23 mouse cellular contexts compared by ENCODE assay signal in genomic region chr11:121082250-121082649, GRCm38 (mm10). TPM values are rescaled to one million over a fixed set of nuclear protein-coding genes. Genes with fewer than 3 reads are reported as not detected.
DNase-seq lines count a peak whose midpoint lies in the region; ATAC-seq and TF ChIP-seq lines count a peak whose summit lies in the region.
"Had no signal": no experiment of that assay in that cellular context is flagged by ENCODE, and none has a peak within 500 bp of the region (broad histone marks: within the 10 kb centered on the region; RNA-seq: fewer than 3 reads in every experiment).

No protein-coding gene starts in this region.

- TF ChIP-seq POLR2A in liver, adult 2 months (IDR thresholded peaks at IDR 0.05; ENCODE audit: extremely low read depth, insufficient read depth, low read length), result no peak
- TF ChIP-seq POLR2A in CH12.LX (IDR thresholded peaks at IDR 0.05; ENCODE audit: low read depth, low read length), result no peak
- no peak for TF ChIP-seq POLR2A in bone marrow macrophage, adult 2 months (IDR thresholded peaks at IDR 0.05; ENCODE audit: borderline replicate concordance, low read depth, low read length)

- peak overlapping the region; percentile 49 for H3K27ac ChIP-seq in liver, adult 2 months (replicated peaks; ENCODE audit: insufficient read depth, low read depth, low read length)
- H3K27ac ChIP-seq in liver, embryonic 12.5 days, result no peak overlapping the region
- no peak overlapping the region for H3K27ac ChIP-seq in CH12.LX (ENCODE audit: insufficient read depth, low read depth)
- H3K27ac ChIP-seq in bone marrow macrophage, adult 2 months (ENCODE audit: insufficient read depth, low read depth, low read length), result peak overlapping the region; percentile 33
- H3K27ac ChIP-seq: forebrain, embryonic 12.5 days; hindbrain, embryonic 13.5 days; limb, embryonic 13.5 days had no signal

- DNase-seq in liver, adult 2 months (ENCODE audit: extremely low read depth, low read depth, low spot score), result no peak
- DNase-seq in CH12.LX (ENCODE audit: extremely low read depth), result peak; percentile 9
- no peak for DNase-seq in layer of hippocampus, adult 11-12 months (ENCODE audit: low spot score)
- DNase-seq: cerebellum, postnatal 14 days; kidney, adult 11 months; kidney, postnatal 14 days; right cerebral cortex, adult 18-20 months had no signal

- no peaks in the 10 kb centered on the region for H3K9me3 ChIP-seq in liver, embryonic 12.5 days (replicated peaks)
- H3K9me3 ChIP-seq in CH12.LX (replicated peaks; ENCODE audit: low read length), result no peaks in the 10 kb centered on the region
- no peaks in the 10 kb centered on the region for H3K9me3 ChIP-seq in megakaryocyte, embryonic 14.5 days
- H3K9me3 ChIP-seq: forebrain, embryonic 12.5 days; hindbrain, embryonic 13.5 days; limb, embryonic 13.5 days had no signal

- no peak for TF ChIP-seq CTCF in liver, adult 2 months (IDR thresholded peaks at IDR 0.05; ENCODE audit: low read depth, low read length)
- TF ChIP-seq CTCF in CH12.LX (conservative IDR thresholded peaks at IDR 0.05 in 1 of 2, IDR thresholded peaks at IDR 0.05 in 1 of 2; ENCODE audit: low read depth in 2 of 2, low read length in 2 of 2), result no peak
- TF ChIP-seq CTCF in bone marrow macrophage, adult 2 months (IDR thresholded peaks at IDR 0.05; ENCODE audit: low read depth, low read length), result no peak

- in situ Hi-C loops in CH12.LX (cut with MboI; ENCODE audit: low pct_ligation_motif_present, low pct_unique_long_range_greater_than_20kb, low sequenced_read_pairs), result loop anchor here (5.0 kb wide), 1 partner anchor 40 kb away; no protein-coding TSS in a partner anchor

- no peak overlapping the region for H3K4me2 ChIP-seq in liver, embryonic 12.5 days
- peak overlapping the region; percentile 80 for H3K4me2 ChIP-seq in CH12.LX (ENCODE audit: insufficient read depth, low read depth, poor library complexity, severe bottlenecking)
- H3K4me2 ChIP-seq: forebrain, embryonic 12.5 days; hindbrain, embryonic 13.5 days; limb, embryonic 13.5 days; lung, embryonic 14.5 days had no signal

- no peak for ATAC-seq in liver, embryonic 12.5 days
- ATAC-seq in activated CD4-positive, CD25-positive, alpha-beta regulatory T cell, adult 4 months, result no peak

- H3K79me2 ChIP-seq in liver, adult 2 months (ENCODE audit: control insufficient read depth, insufficient read depth, low read length), result no peaks in the 10 kb centered on the region
- no peaks in the 10 kb centered on the region for H3K79me2 ChIP-seq in CH12.LX (replicated peaks; ENCODE audit: control insufficient read depth, extremely low read depth, insufficient read depth, poor library complexity, severe bottlenecking)

- dilution Hi-C loops in CH12.LX (cut with MboI; ENCODE audit: extremely low pct_ligation_motif_present, extremely low pct_unique_long_range_greater_than_20kb, low sequenced_read_pairs), result no loop called here

- H3K4me1 ChIP-seq in liver, adult 2 months (ENCODE audit: control insufficient read depth, insufficient read depth, low read length), result peaks cover 3% of the 10 kb centered on the region; the same call in 1 of the 2 replicates
- 0 out of 2 replicates have a peak, but pooled peaks cover 3% of the 10 kb centered on the region for H3K4me1 ChIP-seq in liver, embryonic 12.5 days
- peaks cover 6 to 28% of the 10 kb centered on the region in 2 experiments for H3K4me1 ChIP-seq in CH12.LX (ENCODE audit: control insufficient read depth in 1 of 2, insufficient read depth in 2 of 2)
- peaks cover 28% of the 10 kb centered on the region for H3K4me1 ChIP-seq in bone marrow macrophage, adult 2 months (ENCODE audit: control insufficient read depth, insufficient read depth, low read length)
- peaks cover 54% of the 10 kb centered on the region for H3K4me1 ChIP-seq in megakaryocyte, embryonic 14.5 days
- H3K4me1 ChIP-seq: forebrain, embryonic 12.5 days; hindbrain, embryonic 13.5 days; limb, embryonic 13.5 days had no signal

- TF ChIP-seq RAD21 in CH12.LX (IDR thresholded peaks at IDR 0.05; ENCODE audit: low read depth, low read length), result no peak

- TF ChIP-seq EP300 in CH12.LX (IDR thresholded peaks at IDR 0.05; ENCODE audit: low read length), result no peak

- H3K36me3 ChIP-seq in liver, adult 2 months (ENCODE audit: control insufficient read depth, insufficient read depth, low read length), result no peaks in the 10 kb centered on the region
- no peaks in the 10 kb centered on the region for H3K36me3 ChIP-seq in liver, embryonic 12.5 days
- H3K36me3 ChIP-seq in CH12.LX (replicated peaks in 1 of 2; ENCODE audit: control insufficient read depth in 1 of 2, insufficient read depth in 1 of 2, low read length in 1 of 2), result no peaks in the 10 kb centered on the region
- H3K36me3 ChIP-seq in megakaryocyte, embryonic 14.5 days (replicated peaks; ENCODE audit: low read length), result no peaks in the 10 kb centered on the region
- H3K36me3 ChIP-seq: forebrain, embryonic 12.5 days; hindbrain, embryonic 13.5 days; limb, embryonic 13.5 days had no signal

- H3K4me3 ChIP-seq in liver, adult 2 months (ENCODE audit: insufficient read depth, low read depth, low read length), result no peak overlapping the region
- H3K4me3 ChIP-seq in liver, embryonic 12.5 days, result no peak overlapping the region
- H3K4me3 ChIP-seq in CH12.LX (replicated peaks in 1 of 3; ENCODE audit: low read depth in 2 of 3, low read length in 2 of 3, poor library complexity in 1 of 3), result no peak overlapping the region
- peak overlapping the region; percentile 48 for H3K4me3 ChIP-seq in bone marrow macrophage, adult 2 months (ENCODE audit: insufficient read depth, low read length)
- H3K4me3 ChIP-seq in megakaryocyte, embryonic 14.5 days (replicated peaks), result peak overlapping the region; percentile 19
- H3K4me3 ChIP-seq: forebrain, embryonic 12.5 days; hindbrain, embryonic 13.5 days; limb, embryonic 13.5 days had no signal

- H3K27me3 ChIP-seq in liver, adult 2 months (ENCODE audit: control insufficient read depth, insufficient read depth, low read length), result no peaks in the 10 kb centered on the region
- H3K27me3 ChIP-seq in liver, embryonic 12.5 days (replicated peaks), result 0 out of 2 replicates have a peak, but pooled peaks cover 8% of the 10 kb centered on the region
- H3K27me3 ChIP-seq in CH12.LX (replicated peaks), result peaks cover 2% of the 10 kb centered on the region
- peaks cover 17% of the 10 kb centered on the region for H3K27me3 ChIP-seq in megakaryocyte, embryonic 14.5 days (replicated peaks)
- H3K27me3 ChIP-seq: forebrain, embryonic 12.5 days; hindbrain, embryonic 13.5 days; limb, embryonic 13.5 days had no signal

- H3K9ac ChIP-seq in liver, adult 2 months (ENCODE audit: low read depth, low read length), result no peak overlapping the region
- no peak overlapping the region for H3K9ac ChIP-seq in liver, embryonic 12.5 days
- H3K9ac ChIP-seq in CH12.LX (ENCODE audit: insufficient read depth, low read depth), result no peak overlapping the region
- H3K9ac ChIP-seq: forebrain, embryonic 12.5 days; hindbrain, embryonic 13.5 days; limb, embryonic 13.5 days; lung, embryonic 14.5 days had no signal

- 75% methylated on average over 3 of the region's 3 CpGs for WGBS in liver, adult 2 months
- WGBS in liver, embryonic 12.5 days (ENCODE audit: insufficient replicate concordance), result 58% methylated on average over 3 of the region's 3 CpGs

RNA-seq across cellular contexts. Expression of gene Sectm1a, which starts 1.2 kb away (rescaled TPM):
- total RNA-seq in liver, adult 2 months (2014; rRNA removed), result 0.55 and 0.67 TPM in 2 replicates
- polyA plus RNA-seq in liver, adult 2 months (2012; rRNA removed), result 0.76 and 0.81 TPM in 2 replicates
- 0.37 and 0.43 TPM in 2 replicates for polyA plus RNA-seq in liver, embryonic 12.5 days (2016; fragmentation: Nextera tagmentation; extraction: Ambion mirVana)
- total RNA-seq in CH12.LX (2012; rRNA removed), result 0.08 TPM in 1 of 2 replicates, not detected in the other
- not detected in 2 replicates for total RNA-seq in CH12.LX (2014; rRNA removed)
- polyA plus RNA-seq in CH12.LX (2012; ENCODE audit: insufficient read length, low read depth), result not detected in 2 replicates
- 0.88 TPM in 1 of 2 replicates, not detected in the other for polyA plus RNA-seq in bone marrow macrophage, adult 2 months (2012; ENCODE audit: insufficient read depth, insufficient read length, missing spikeins)
- polyA plus RNA-seq in megakaryocyte, embryonic 14.5 days (2012; ENCODE audit: insufficient read depth, low replicate concordance), result not detected in 2 replicates
- not detected for polyA plus RNA-seq in activated CD4-positive, CD25-positive, alpha-beta regulatory T cell, adult 4 months (2017; shearing (Covaris generic))
- total RNA-seq: ES-E14; layer of hippocampus, postnatal 10 days; midbrain, postnatal 0 days had no signal
- polyA plus RNA-seq: forebrain, embryonic 12.5 days; hindbrain, embryonic 13.5 days; midbrain, postnatal 0 days; neural tube, embryonic 11.5 days had no signal

RNA-seq across cellular contexts. Expression of gene Sectm1b, which starts 18.9 kb away (rescaled TPM):
- total RNA-seq in liver, adult 2 months (2014; rRNA removed), result not detected in 2 replicates
- 0.11 and 0.18 TPM in 2 replicates for polyA plus RNA-seq in liver, adult 2 months (2012; rRNA removed)
- polyA plus RNA-seq in liver, embryonic 12.5 days (2016; fragmentation: Nextera tagmentation; extraction: Ambion mirVana), result 0.14 TPM in 1 of 2 replicates, not detected in the other
- not detected in 2 replicates for total RNA-seq in CH12.LX (2012; rRNA removed)
- not detected in 2 replicates for total RNA-seq in CH12.LX (2014; rRNA removed)
- polyA plus RNA-seq in CH12.LX (2012; ENCODE audit: insufficient read length, low read depth), result not detected in 2 replicates
- not detected in 2 replicates for polyA plus RNA-seq in bone marrow macrophage, adult 2 months (2012; ENCODE audit: insufficient read depth, insufficient read length, missing spikeins)
- polyA plus RNA-seq in megakaryocyte, embryonic 14.5 days (2012; ENCODE audit: insufficient read depth, low replicate concordance), result not detected in 2 replicates
- polyA plus RNA-seq in activated CD4-positive, CD25-positive, alpha-beta regulatory T cell, adult 4 months (2017; shearing (Covaris generic)), result not detected
- total RNA-seq: ES-E14; heart, adult 18-20 months; layer of hippocampus, postnatal 10 days; midbrain, postnatal 0 days had no signal
- polyA plus RNA-seq: forebrain, embryonic 12.5 days; hindbrain, embryonic 13.5 days; limb, embryonic 13.5 days; lung, embryonic 14.5 days; midbrain, postnatal 0 days; neural tube, embryonic 11.5 days; urinary bladder, adult 2 months had no signal

RNA-seq across cellular contexts. Expression of gene Tex19.2, which starts 36.2 kb away (rescaled TPM):
- not detected in 2 replicates for total RNA-seq in liver, adult 2 months (2014; rRNA removed)
- polyA plus RNA-seq in liver, adult 2 months (2012; rRNA removed), result not detected in 2 replicates
- 0.17 and 0.20 TPM in 2 replicates for polyA plus RNA-seq in liver, embryonic 12.5 days (2016; fragmentation: Nextera tagmentation; extraction: Ambion mirVana)
- total RNA-seq in CH12.LX (2012; rRNA removed), result 0.64 and 0.92 TPM in 2 replicates
- total RNA-seq in CH12.LX (2014; rRNA removed), result 1.4 and 1.5 TPM in 2 replicates
- polyA plus RNA-seq in CH12.LX (2012; ENCODE audit: insufficient read length, low read depth), result 2.3 and 2.4 TPM in 2 replicates
- polyA plus RNA-seq in bone marrow macrophage, adult 2 months (2012; ENCODE audit: insufficient read depth, insufficient read length, missing spikeins), result not detected in 2 replicates
- polyA plus RNA-seq in megakaryocyte, embryonic 14.5 days (2012; ENCODE audit: insufficient read depth, low replicate concordance), result 0.08 TPM in 1 of 2 replicates, not detected in the other
- polyA plus RNA-seq in activated CD4-positive, CD25-positive, alpha-beta regulatory T cell, adult 4 months (2017; shearing (Covaris generic)), result not detected
- total RNA-seq: adrenal gland, postnatal 4 days; heart, adult 18-20 months; layer of hippocampus, postnatal 10 days; midbrain, postnatal 0 days had no signal
- polyA plus RNA-seq: forebrain, embryonic 12.5 days; heart, postnatal 0 days; hindbrain, embryonic 13.5 days; limb, embryonic 13.5 days; lung, embryonic 14.5 days; midbrain, postnatal 0 days; neural tube, embryonic 11.5 days had no signal

RNA-seq across cellular contexts. Expression of gene Cd7, which starts 43.0 kb away (rescaled TPM):
- total RNA-seq in liver, adult 2 months (2014; rRNA removed), result 0.20 and 0.55 TPM in 2 replicates
- polyA plus RNA-seq in liver, adult 2 months (2012; rRNA removed), result 1.5 and 3.4 TPM in 2 replicates
- polyA plus RNA-seq in liver, embryonic 12.5 days (2016; fragmentation: Nextera tagmentation; extraction: Ambion mirVana), result 0.33 and 0.54 TPM in 2 replicates
- total RNA-seq in CH12.LX (2012; rRNA removed) (0.84 and 2.7 TPM in 2 replicates), CH12.LX (2014; rRNA removed) (0.51 and 0.82 TPM in 2 replicates)
- polyA plus RNA-seq in CH12.LX (2012; ENCODE audit: insufficient read length, low read depth), result 0.67 and 1.0 TPM in 2 replicates
- not detected in 2 replicates for polyA plus RNA-seq in bone marrow macrophage, adult 2 months (2012; ENCODE audit: insufficient read depth, insufficient read length, missing spikeins)
- polyA plus RNA-seq in megakaryocyte, embryonic 14.5 days (2012; ENCODE audit: insufficient read depth, low replicate concordance), result 28.5 and 38.2 TPM in 2 replicates
- polyA plus RNA-seq in activated CD4-positive, CD25-positive, alpha-beta regulatory T cell, adult 4 months (2017; shearing (Covaris generic)), result 100 to 1,000 TPM in 1 of 2 experiments, 10 to 100 TPM in 1; 84.3 to 121 TPM
- total RNA-seq: layer of hippocampus, postnatal 10 days; midbrain, postnatal 0 days had no signal
- polyA plus RNA-seq: forebrain, embryonic 12.5 days; heart, postnatal 0 days; hindbrain, embryonic 13.5 days; limb, embryonic 13.5 days; lung, embryonic 14.5 days; midbrain, postnatal 0 days; neural tube, embryonic 11.5 days had no signal

Comparison
In these comparisons a context has a peak if more than half of its experiments do, and no peak if none do; other contexts are left out.
1. H3K27ac ChIP-seq: peak in liver, adult 2 months (single experiment) and bone marrow macrophage, adult 2 months (single experiment); none in liver, embryonic 12.5 days (single experiment) and CH12.LX (single experiment).
2. H3K4me3 ChIP-seq: peak in bone marrow macrophage, adult 2 months (single experiment) and megakaryocyte, embryonic 14.5 days (single experiment); none in liver, adult 2 months (single experiment), liver, embryonic 12.5 days (single experiment) and CH12.LX (0 of 3).